Mouse (Mus musculus): ENCODE results near the gene Crlf1. TPM values are rescaled to one million over a fixed set of nuclear protein-coding genes. Genes with fewer than 3 reads are reported as not detected.

The Crlf1 gene
- polyA plus RNA-seq, 1 experiment from 2014 or later, result 1.8 TPM

DNA sequence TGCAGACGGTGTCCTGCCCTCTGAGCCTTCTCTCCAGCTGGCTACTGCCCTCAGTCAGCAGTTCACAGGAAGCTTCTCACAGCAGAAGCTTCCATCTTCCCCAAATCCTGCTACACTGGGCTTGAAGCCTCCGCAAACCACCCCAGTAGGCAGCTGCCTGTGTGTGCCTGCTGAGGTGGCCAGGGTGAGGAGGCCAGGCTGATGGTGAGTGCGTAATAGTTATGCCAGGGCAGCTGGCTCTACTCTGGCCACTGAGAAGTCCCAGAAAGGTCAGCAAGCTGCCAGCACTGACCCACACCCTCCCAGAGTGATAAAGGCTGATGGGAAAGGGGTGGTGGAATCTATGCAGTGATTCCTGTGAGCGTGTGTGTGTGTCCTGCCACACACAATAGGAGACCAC is 26.7 kb upstream of the Crlf1 start:
- ATAC-seq (ENCODE audit: insufficient number of reproducible peaks, insufficient read depth, low FRiP score, low read depth), result no peak
- Histone ChIP-seq H3K4me2 (replicated peaks; ENCODE audit: low read depth, low read length) (no peak overlapping the region), H3K27ac (ENCODE audit: low read length) (no peak overlapping the region), H3K27me3 (ENCODE audit: control insufficient read depth, insufficient read depth, low read length) (no peaks in the 10 kb centered on the region), H3K4me1 (ENCODE audit: control insufficient read depth, insufficient read depth, low read length) (no peaks in the 10 kb centered on the region), H3K9ac (replicated peaks; ENCODE audit: low read depth, low read length) (no peak overlapping the region), H3K9me3 (ENCODE audit: control insufficient read depth, low read depth, low read length) (no peaks in the 10 kb centered on the region), H3K4me3 (ENCODE audit: low read depth, low read length) (no peak overlapping the region), H3K36me3 (ENCODE audit: control insufficient read depth, insufficient read depth, low read length) (no peaks in the 10 kb centered on the region; the same call in 1 of the 2 replicates)
- WGBS, result 91% methylated on average over 4 of the region's 4 CpGs

DNA sequence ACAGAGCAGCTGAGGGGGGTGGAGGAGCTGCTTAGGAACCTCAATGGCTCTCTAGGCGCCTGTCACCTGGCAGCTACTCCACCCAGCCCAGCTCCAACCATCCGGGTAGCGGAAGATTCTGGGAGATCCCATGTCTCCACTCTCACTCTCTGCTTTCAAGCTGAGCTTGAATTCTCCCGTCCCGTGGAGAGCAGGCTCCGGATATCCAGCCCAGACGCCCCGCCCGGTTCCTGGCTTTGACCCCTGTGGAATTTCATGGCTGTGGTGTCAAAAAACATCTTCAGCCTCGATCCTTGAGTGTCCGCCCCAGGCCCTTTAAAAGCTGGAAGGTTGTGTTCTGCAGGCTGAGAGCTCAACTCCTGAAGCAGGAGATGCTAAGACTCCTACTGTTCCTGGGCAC is 26.2 kb upstream of the Crlf1 start:
- Histone ChIP-seq H3K9me3 (ENCODE audit: control insufficient read depth, low read depth, low read length) (no peaks in the 10 kb centered on the region), H3K9ac (replicated peaks; ENCODE audit: low read depth, low read length) (no peak overlapping the region), H3K4me3 (ENCODE audit: low read depth, low read length) (no peak overlapping the region), H3K27me3 (ENCODE audit: control insufficient read depth, insufficient read depth, low read length) (no peaks in the 10 kb centered on the region), H3K36me3 (ENCODE audit: control insufficient read depth, insufficient read depth, low read length) (no peaks in the 10 kb centered on the region; the same call in 1 of the 2 replicates), H3K27ac (ENCODE audit: low read length) (no peak overlapping the region), H3K4me2 (replicated peaks; ENCODE audit: low read depth, low read length) (no peak overlapping the region), H3K4me1 (ENCODE audit: control insufficient read depth, insufficient read depth, low read length) (no peaks in the 10 kb centered on the region)
- no peak for ATAC-seq (ENCODE audit: insufficient number of reproducible peaks, insufficient read depth, low FRiP score, low read depth)
- WGBS, result 57% methylated on average over 11 of the region's 11 CpGs

DNA sequence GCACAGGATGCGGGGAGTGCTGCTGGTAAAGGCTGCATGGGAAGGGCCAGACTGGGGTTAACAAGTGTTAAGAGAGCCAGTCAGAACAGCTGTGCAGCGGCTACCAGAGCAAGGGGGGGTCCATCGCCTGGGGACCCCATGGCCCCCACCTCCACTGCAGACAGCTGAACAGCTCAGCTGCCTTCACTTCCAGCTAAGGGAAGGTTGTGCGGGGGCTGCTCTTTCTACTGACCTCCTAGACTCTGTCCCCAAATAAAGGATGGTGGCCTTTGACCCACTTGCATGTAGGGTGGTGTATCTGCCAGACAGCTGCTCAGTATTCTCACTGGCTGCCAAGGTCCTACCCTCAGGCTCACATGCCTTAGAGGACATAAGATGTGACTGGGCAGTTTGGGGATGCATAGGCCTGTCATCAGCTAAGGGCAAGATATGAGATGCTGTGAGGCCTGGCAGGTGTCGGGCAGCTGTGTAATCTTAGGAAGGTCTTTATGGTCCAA is 25.7 kb upstream of the Crlf1 start:
- Histone ChIP-seq H3K9me3 (ENCODE audit: control insufficient read depth, low read depth, low read length) (no peaks in the 10 kb centered on the region), H3K4me1 (ENCODE audit: control insufficient read depth, insufficient read depth, low read length) (no peaks in the 10 kb centered on the region), H3K9ac (replicated peaks; ENCODE audit: low read depth, low read length) (no peak overlapping the region), H3K27me3 (ENCODE audit: control insufficient read depth, insufficient read depth, low read length) (no peaks in the 10 kb centered on the region), H3K27ac (ENCODE audit: low read length) (no peak overlapping the region), H3K4me2 (replicated peaks; ENCODE audit: low read depth, low read length) (no peak overlapping the region), H3K36me3 (ENCODE audit: control insufficient read depth, insufficient read depth, low read length) (no peaks in the 10 kb centered on the region; the same call in 1 of the 2 replicates), H3K4me3 (ENCODE audit: low read depth, low read length) (no peak overlapping the region)
- WGBS, result 63% methylated on average over 5 of the region's 5 CpGs
- no peak for ATAC-seq (ENCODE audit: insufficient number of reproducible peaks, insufficient read depth, low FRiP score, low read depth)

DNA sequence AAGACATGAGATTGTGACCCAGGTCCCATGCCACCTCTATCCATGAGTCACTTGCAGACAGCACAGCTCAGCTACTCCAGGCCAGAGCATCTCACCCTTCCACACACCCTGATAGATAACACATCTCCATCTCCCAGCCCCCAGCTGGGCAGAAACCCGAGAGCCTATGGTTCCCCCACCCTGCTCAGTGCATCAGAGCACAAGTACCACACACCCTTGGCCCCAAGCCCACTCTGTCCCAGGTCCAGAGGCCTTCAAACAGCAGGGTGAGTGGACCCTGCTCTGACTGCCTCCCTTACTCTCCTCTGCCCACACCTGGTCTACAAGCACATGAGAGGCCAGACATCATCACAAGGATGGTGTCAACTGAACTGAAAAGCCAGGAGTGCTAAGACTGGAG is 25.1 kb upstream of the Crlf1 start:
- WGBS, result 47% methylated on average over 1 of the region's 1 CpGs
- H3K9ac ChIP-seq (replicated peaks; ENCODE audit: low read depth, low read length), result no peak overlapping the region

DNA sequence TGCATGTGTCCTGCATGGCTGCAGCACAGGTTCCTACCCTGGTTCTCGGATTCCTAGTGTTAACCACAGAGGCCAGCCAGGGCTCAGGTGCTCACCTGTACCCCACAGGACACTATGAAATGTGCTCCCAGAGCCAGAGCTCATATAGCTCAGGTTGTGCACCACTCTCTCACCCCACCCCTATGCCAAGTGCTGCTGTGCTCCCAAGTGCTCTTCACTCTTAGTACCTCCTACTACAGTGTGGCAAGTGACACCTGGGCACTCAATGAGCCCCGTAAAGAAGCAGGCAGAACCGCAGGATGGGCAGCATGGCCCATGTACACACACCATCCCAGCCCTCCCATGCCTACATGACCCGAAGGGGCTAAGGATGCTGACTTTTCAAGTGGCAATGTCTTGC is 24.2 kb upstream of the Crlf1 start:
- no peaks in the 10 kb centered on the region; the same call in 1 of the 2 replicates for H3K36me3 ChIP-seq (ENCODE audit: control insufficient read depth, insufficient read depth, low read length)
- no peak overlapping the region for H3K9ac ChIP-seq (replicated peaks; ENCODE audit: low read depth, low read length)
- no peaks in the 10 kb centered on the region for H3K27me3 ChIP-seq (ENCODE audit: control insufficient read depth, insufficient read depth, low read length)
- H3K27ac ChIP-seq (ENCODE audit: low read length), result no peak overlapping the region
- 88% methylated on average over 4 of the region's 4 CpGs for whole genome bisulfite sequencing
- no peak overlapping the region for H3K4me2 ChIP-seq (replicated peaks; ENCODE audit: low read depth, low read length)
- no peaks in the 10 kb centered on the region for H3K4me1 ChIP-seq (ENCODE audit: control insufficient read depth, insufficient read depth, low read length)
- H3K4me3 ChIP-seq (ENCODE audit: low read depth, low read length), result no peak overlapping the region
- no peak for ATAC-seq (ENCODE audit: insufficient number of reproducible peaks, insufficient read depth, low FRiP score, low read depth)
- no peaks in the 10 kb centered on the region for H3K9me3 ChIP-seq (ENCODE audit: control insufficient read depth, low read depth, low read length)

More for the DNA sequence above, 25.1 kb upstream of the Crlf1 start:
- Histone ChIP-seq H3K4me3 (ENCODE audit: low read depth, low read length) (no peak overlapping the region), H3K27me3 (ENCODE audit: control insufficient read depth, insufficient read depth, low read length) (no peaks in the 10 kb centered on the region), H3K4me1 (ENCODE audit: control insufficient read depth, insufficient read depth, low read length) (no peaks in the 10 kb centered on the region), H3K27ac (ENCODE audit: low read length) (no peak overlapping the region), H3K36me3 (ENCODE audit: control insufficient read depth, insufficient read depth, low read length) (no peaks in the 10 kb centered on the region; the same call in 1 of the 2 replicates), H3K4me2 (replicated peaks; ENCODE audit: low read depth, low read length) (no peak overlapping the region), H3K9me3 (ENCODE audit: control insufficient read depth, low read depth, low read length) (no peaks in the 10 kb centered on the region)
- ATAC-seq (ENCODE audit: insufficient number of reproducible peaks, insufficient read depth, low FRiP score, low read depth), result no peak

DNA sequence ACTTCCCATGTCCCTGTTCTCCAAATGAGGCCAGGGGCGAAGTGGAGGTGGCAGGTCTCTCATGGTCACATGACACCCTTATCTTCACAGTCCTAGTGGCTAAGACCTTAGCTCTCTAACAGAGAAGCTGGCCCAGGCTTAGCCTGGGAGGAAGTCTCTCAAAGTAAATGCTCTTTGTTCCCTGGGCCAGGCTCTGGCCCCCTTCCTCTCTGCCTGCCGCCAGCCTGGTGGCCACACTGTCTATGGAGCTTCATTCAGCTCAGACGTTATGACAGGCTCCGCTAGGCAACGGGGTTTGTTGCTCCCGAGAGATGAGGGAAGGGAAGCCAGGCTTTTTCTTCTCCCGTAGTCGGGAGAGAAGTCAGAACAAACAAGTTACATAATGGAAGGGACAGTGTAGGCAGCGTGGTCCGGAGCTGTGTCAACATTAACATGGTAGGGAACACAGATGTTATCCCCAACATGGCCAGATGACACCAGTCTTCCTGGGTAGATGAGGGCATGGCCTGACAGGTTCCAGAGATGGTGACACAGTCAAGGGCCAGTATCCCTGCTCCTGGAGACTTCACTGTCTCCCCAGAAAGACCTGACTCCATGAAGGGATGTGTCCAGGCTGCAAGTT is 23.6 kb upstream of the Crlf1 start:
- Histone ChIP-seq H3K36me3 (ENCODE audit: control insufficient read depth, insufficient read depth, low read length) (no peaks in the 10 kb centered on the region; the same call in 1 of the 2 replicates), H3K9ac (replicated peaks; ENCODE audit: low read depth, low read length) (no peak overlapping the region), H3K27me3 (ENCODE audit: control insufficient read depth, insufficient read depth, low read length) (no peaks in the 10 kb centered on the region), H3K27ac (ENCODE audit: low read length) (no peak overlapping the region), H3K4me2 (replicated peaks; ENCODE audit: low read depth, low read length) (no peak overlapping the region), H3K4me3 (ENCODE audit: low read depth, low read length) (no peak overlapping the region), H3K4me1 (ENCODE audit: control insufficient read depth, insufficient read depth, low read length) (no peaks in the 10 kb centered on the region), H3K9me3 (ENCODE audit: control insufficient read depth, low read depth, low read length) (no peaks in the 10 kb centered on the region)
- ATAC-seq (ENCODE audit: insufficient number of reproducible peaks, insufficient read depth, low FRiP score, low read depth), result no peak
- WGBS, result 55% methylated on average over 10 of the region's 10 CpGs

DNA sequence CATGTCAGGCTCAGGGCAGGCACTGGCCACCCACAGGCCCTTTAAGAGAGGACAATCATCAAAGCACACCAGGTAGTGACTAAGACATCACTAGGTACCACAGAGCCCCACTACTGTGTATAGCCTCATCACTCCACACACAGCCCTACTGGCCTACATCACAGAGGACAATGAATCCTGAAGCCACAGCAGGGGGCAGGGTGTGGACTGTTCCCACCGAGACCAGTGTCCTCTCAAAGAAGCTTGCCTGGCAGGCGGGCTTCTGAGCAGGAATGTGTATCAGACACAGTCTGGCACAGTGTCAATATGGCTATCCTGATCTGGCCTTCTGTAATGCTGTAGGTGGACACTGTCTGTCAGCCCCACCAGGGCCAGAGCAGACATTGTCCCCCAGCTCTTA is 23.0 kb upstream of the Crlf1 start:
- ATAC-seq (ENCODE audit: insufficient number of reproducible peaks, insufficient read depth, low FRiP score, low read depth), result no peak

DNA sequence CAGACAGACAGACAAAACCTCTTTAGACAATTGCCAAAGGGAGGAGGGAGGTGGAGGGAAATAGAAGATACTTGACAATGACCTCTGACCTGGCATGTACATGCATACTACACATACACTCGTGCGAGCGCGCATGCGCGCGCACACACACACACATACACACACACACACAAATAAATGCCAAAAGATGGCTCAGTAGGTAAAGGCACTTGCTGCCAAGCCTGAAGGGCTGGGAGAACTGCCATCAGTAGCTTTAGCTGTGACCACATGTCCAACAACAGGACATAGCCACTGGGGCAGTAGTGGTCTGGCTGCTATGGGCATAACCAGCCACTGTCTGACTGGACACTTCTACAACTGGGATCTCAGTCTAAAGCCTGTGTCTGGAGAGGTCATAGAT is 21.1 kb upstream of the Crlf1 start:
- no peaks in the 10 kb centered on the region; the same call in 1 of the 2 replicates for H3K36me3 ChIP-seq (ENCODE audit: control insufficient read depth, insufficient read depth, low read length)
- no peak overlapping the region for H3K4me3 ChIP-seq (ENCODE audit: low read depth, low read length)
- no peaks in the 10 kb centered on the region for H3K9me3 ChIP-seq (ENCODE audit: control insufficient read depth, low read depth, low read length)
- no peak overlapping the region for H3K9ac ChIP-seq (replicated peaks; ENCODE audit: low read depth, low read length)
- no peak for ATAC-seq (ENCODE audit: insufficient number of reproducible peaks, insufficient read depth, low FRiP score, low read depth)
- no peak overlapping the region for H3K27ac ChIP-seq (ENCODE audit: low read length)
- H3K4me2 ChIP-seq (replicated peaks; ENCODE audit: low read depth, low read length), result no peak overlapping the region
- WGBS, result 98% methylated on average over 7 of the region's 7 CpGs
- no peaks in the 10 kb centered on the region for H3K27me3 ChIP-seq (ENCODE audit: control insufficient read depth, insufficient read depth, low read length)
- peaks cover 7% of the 10 kb centered on the region; the same call in 1 of the 2 replicates for H3K4me1 ChIP-seq (ENCODE audit: control insufficient read depth, insufficient read depth, low read length)

More for the DNA sequence above, 23.0 kb upstream of the Crlf1 start:
- Histone ChIP-seq H3K27me3 (ENCODE audit: control insufficient read depth, insufficient read depth, low read length) (no peaks in the 10 kb centered on the region), H3K4me3 (ENCODE audit: low read depth, low read length) (no peak overlapping the region), H3K36me3 (ENCODE audit: control insufficient read depth, insufficient read depth, low read length) (no peaks in the 10 kb centered on the region; the same call in 1 of the 2 replicates), H3K27ac (ENCODE audit: low read length) (no peak overlapping the region), H3K9me3 (ENCODE audit: control insufficient read depth, low read depth, low read length) (no peaks in the 10 kb centered on the region), H3K4me1 (ENCODE audit: control insufficient read depth, insufficient read depth, low read length) (no peaks in the 10 kb centered on the region), H3K9ac (replicated peaks; ENCODE audit: low read depth, low read length) (no peak overlapping the region), H3K4me2 (replicated peaks; ENCODE audit: low read depth, low read length) (no peak overlapping the region)
- WGBS, result 59% methylated on average over 2 of the region's 2 CpGs
